In genomic region chr13:19394798-19395687, GRCm38 (mm10) we compare ENCODE assay signal across 8 mouse cellular contexts. TPM values are rescaled to one million over a fixed set of nuclear protein-coding genes. Genes with fewer than 3 reads are reported as not detected.
DNase-seq lines count a peak whose midpoint lies in the region; ATAC-seq and TF ChIP-seq lines count a peak whose summit lies in the region.

No protein-coding gene starts in this region.

- peak; percentile 79 for ATAC-seq in intestine, embryonic 15.5 days
- ATAC-seq in neural tube, embryonic 13.5 days (ENCODE audit: low read depth), result peak; percentile 88

- TF ChIP-seq POLR2A in liver, adult 2 months (IDR thresholded peaks at IDR 0.05; ENCODE audit: extremely low read depth, insufficient read depth, low read length), result 0 out of 2 replicates have a peak, but pooled peaks have one; percentile 69

- H3K27me3 ChIP-seq in liver, adult 2 months (ENCODE audit: control insufficient read depth, insufficient read depth, low read length), result no peaks in the 10 kb centered on the region
- no peaks in the 10 kb centered on the region for H3K27me3 ChIP-seq in intestine, embryonic 15.5 days (replicated peaks)
- H3K27me3 ChIP-seq in neural tube, embryonic 13.5 days, result no peaks in the 10 kb centered on the region

- peak; percentile 40 for DNase-seq in liver, adult 2 months (ENCODE audit: extremely low read depth, low read depth, low spot score)
- no peak for DNase-seq in liver
- peak; percentile 34 for DNase-seq in embryo, embryonic 10.5 days (ENCODE audit: low spot score)
- DNase-seq in thymus, postnatal 25 days, result no peak
- no peak for DNase-seq in left cerebral cortex, postnatal 14 days (ENCODE audit: low spot score in 2 of 2)
- DNase-seq in layer of hippocampus, postnatal 36 days, result no peak

- H3K4me1 ChIP-seq in liver, adult 2 months (ENCODE audit: control insufficient read depth, insufficient read depth, low read length), result peaks cover 6% of the 10 kb centered on the region
- peaks cover 13% of the 10 kb centered on the region for H3K4me1 ChIP-seq in intestine, embryonic 15.5 days (replicated peaks)
- peaks cover 43% of the 10 kb centered on the region for H3K4me1 ChIP-seq in neural tube, embryonic 13.5 days (replicated peaks)

- intact Hi-C loops in left cerebral cortex, postnatal 14 days (cut with DNase I), result no loop called here

- peak overlapping the region; percentile 83 for H3K9ac ChIP-seq in liver, adult 2 months (ENCODE audit: low read depth, low read length)
- peak overlapping the region; percentile 83 for H3K9ac ChIP-seq in intestine, embryonic 15.5 days
- peak overlapping the region; percentile 95 for H3K9ac ChIP-seq in neural tube, embryonic 13.5 days

- H3K4me2 ChIP-seq in intestine, embryonic 15.5 days (replicated peaks), result peak overlapping the region; percentile 60
- H3K4me2 ChIP-seq in neural tube, embryonic 13.5 days, result peak overlapping the region; percentile 70

- H3K27ac ChIP-seq in liver, adult 2 months (replicated peaks; ENCODE audit: insufficient read depth, low read depth, low read length), result peak overlapping the region; percentile 51
- peak overlapping the region; percentile 38 for H3K27ac ChIP-seq in intestine, embryonic 15.5 days
- peak overlapping the region; percentile 92 for H3K27ac ChIP-seq in neural tube, embryonic 13.5 days (replicated peaks)

- WGBS in liver, adult 2 months, result 2% methylated on average over 25 of the region's 25 CpGs
- WGBS in intestine, embryonic 15.5 days, result 1% methylated on average over 25 of the region's 25 CpGs
- under 1% methylated on average over 25 of the region's 25 CpGs for WGBS in neural tube, embryonic 13.5 days

- no peak for TF ChIP-seq CTCF in liver, adult 2 months (IDR thresholded peaks at IDR 0.05; ENCODE audit: low read depth, low read length)

- H3K4me3 ChIP-seq in liver, adult 2 months (ENCODE audit: insufficient read depth, low read depth, low read length), result peak overlapping the region; percentile 77
- H3K4me3 ChIP-seq in intestine, embryonic 15.5 days (replicated peaks), result peak overlapping the region; percentile 83
- H3K4me3 ChIP-seq in neural tube, embryonic 13.5 days, result peak overlapping the region; percentile 90

- H3K79me2 ChIP-seq in liver, adult 2 months (ENCODE audit: control insufficient read depth, insufficient read depth, low read length), result no peaks in the 10 kb centered on the region; the same call in 1 of the 2 replicates

- no peaks in the 10 kb centered on the region for H3K36me3 ChIP-seq in liver, adult 2 months (ENCODE audit: control insufficient read depth, insufficient read depth, low read length)
- no peaks in the 10 kb centered on the region for H3K36me3 ChIP-seq in intestine, embryonic 15.5 days
- no peaks in the 10 kb centered on the region for H3K36me3 ChIP-seq in neural tube, embryonic 13.5 days

- no peaks in the 10 kb centered on the region for H3K9me3 ChIP-seq in intestine, embryonic 15.5 days
- H3K9me3 ChIP-seq in neural tube, embryonic 13.5 days, result no peaks in the 10 kb centered on the region

RNA-seq across cellular contexts. Expression of gene Stard3nl, which starts 0.6 kb away (rescaled TPM):
- 15.0 and 17.5 TPM in 2 replicates for total RNA-seq in liver, adult 2 months (2014; rRNA removed)
- polyA plus RNA-seq in liver, adult 2 months (2012; rRNA removed), result 6.9 and 8.5 TPM in 2 replicates
- 90.0 and 95.1 TPM in 2 replicates for polyA plus RNA-seq in intestine, embryonic 15.5 days (2015; fragmentation: Nextera tagmentation; extraction: Ambion mirVana)
- 207 and 215 TPM in 2 replicates for polyA plus RNA-seq in neural tube, embryonic 13.5 days (2015; fragmentation: Nextera tagmentation; extraction: Ambion mirVana)
- 10 to 100 TPM; 69.5 to 74.5 TPM for total RNA-seq in left cerebral cortex, postnatal 14 days (2021)
- total RNA-seq in layer of hippocampus, postnatal 36 days (2021), result 10 to 100 TPM; 67.4 to 68.9 TPM

Comparison
In these comparisons a context has a peak if more than half of its experiments do, and no peak if none do; other contexts are left out.
1. DNase-seq: peak in liver, adult 2 months (single experiment) and embryo, embryonic 10.5 days (single experiment); none in liver (single experiment), thymus, postnatal 25 days (single experiment), left cerebral cortex, postnatal 14 days (0 of 2) and layer of hippocampus, postnatal 36 days (0 of 2).
2. H3K27ac ChIP-seq: peak in every context shown above with its lines; median percentile 92 in neural tube, embryonic 13.5 days; 51 in liver, adult 2 months; 38 in intestine, embryonic 15.5 days.
3. Peak in every context shown above with its lines, with median percentiles within 50 percentile points of each other: H3K4me3 ChIP-seq and H3K9ac ChIP-seq.